Mouse (Mus musculus) left cerebral cortex, adult 2 months (tissue): ENCODE results near the gene Spire2. TPM values are rescaled to one million over a fixed set of nuclear protein-coding genes. Genes with fewer than 3 reads are reported as not detected.

Source experiments
- DNase-seq, 2 experiments: peaks; one replicate each; pipeline ENCODE4 v3.0.0; 2021 to 2022; ENCODE audit warnings: low spot score in 2 of 2, mixed read lengths in 1 of 2; ENCODE audit errors: extremely low spot score in 1 of 2
- H3K27ac ChIP-seq: fragments of 200-600 bp; 2 replicates; pipeline ENCODE4 v1.8.1; 2022
- H3K4me3 ChIP-seq: fragments of 200-600 bp; 2 replicates; pipeline ENCODE4 v1.8.1; 2022
- CTCF ChIP-seq: fragments of 200-600 bp; IDR thresholded peaks from 2 replicates; pipeline ENCODE4 v1.8.1; 2022; ENCODE audit warnings: antibody characterized with exemption, mild to moderate bottlenecking, moderate library complexity
- intact Hi-C: fragments of 180-260 bp; cut with DNase I; formaldehyde crosslinking; loops from one replicate; pipeline ENCODE4 v1.15.1; 2025
- total RNA-seq, 2 experiments: library from RNA; stranded (reverse); gene quantifications; 2 replicates each; pipeline ENCODE4 v1.2.3; 2021

Spire2 gene
- total RNA-seq, 2 experiments from 2014 or later: 14.1 to 19.5 TPM

- TF ChIP-seq CTCF: peak; percentile 56
- peak in 1 of 2 experiments; percentile 47 for DNase-seq
- intact Hi-C loops: loop anchor here (2.0 kb wide), 1 partner anchor 34 kb away; the partner anchor contains the start of gene Fanca
These were observed 20.3 kb downstream of the Spire2 start for GRCm38 (mm10) chr8:123352786-123353185.

DNA sequence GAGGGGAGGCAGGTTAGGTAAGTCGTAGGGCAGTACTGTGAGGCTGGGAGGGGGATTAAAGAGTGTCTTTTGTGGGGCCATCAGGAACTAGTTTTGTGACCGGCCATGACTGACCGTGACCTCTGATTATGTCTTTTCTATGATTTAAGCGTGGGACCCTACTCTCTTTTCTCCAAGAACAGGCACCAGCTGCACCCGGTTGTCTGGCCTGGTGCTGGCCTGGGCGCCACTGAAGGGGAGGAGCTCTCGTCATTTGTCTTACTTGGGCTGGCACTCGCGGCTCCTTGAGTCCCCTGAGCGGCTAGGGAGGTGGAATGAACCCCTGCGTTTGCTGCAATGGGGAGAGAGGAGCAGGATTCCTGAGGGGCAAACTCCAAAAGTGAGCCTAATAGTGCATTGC is 20.7 kb downstream of the Spire2 start:
- intact Hi-C loops: loop anchor here (2.0 kb wide), 1 partner anchor 34 kb away; the partner anchor contains the start of gene Fanca
- no peak for DNase-seq
- no peak overlapping the region for H3K4me3 ChIP-seq
- no peak for TF ChIP-seq CTCF
- H3K27ac ChIP-seq: no peak overlapping the region

More at GRCm38 (mm10) chr8:123352786-123353185, 20.3 kb downstream of the Spire2 start:
- Histone ChIP-seq H3K4me3 (no peak overlapping the region), H3K27ac (no peak overlapping the region)

- DNase-seq: peak; percentile 75 to 85
These were observed 28.7 kb downstream of the Spire2 start for GRCm38 (mm10) chr8:123361082-123361739.

DNA sequence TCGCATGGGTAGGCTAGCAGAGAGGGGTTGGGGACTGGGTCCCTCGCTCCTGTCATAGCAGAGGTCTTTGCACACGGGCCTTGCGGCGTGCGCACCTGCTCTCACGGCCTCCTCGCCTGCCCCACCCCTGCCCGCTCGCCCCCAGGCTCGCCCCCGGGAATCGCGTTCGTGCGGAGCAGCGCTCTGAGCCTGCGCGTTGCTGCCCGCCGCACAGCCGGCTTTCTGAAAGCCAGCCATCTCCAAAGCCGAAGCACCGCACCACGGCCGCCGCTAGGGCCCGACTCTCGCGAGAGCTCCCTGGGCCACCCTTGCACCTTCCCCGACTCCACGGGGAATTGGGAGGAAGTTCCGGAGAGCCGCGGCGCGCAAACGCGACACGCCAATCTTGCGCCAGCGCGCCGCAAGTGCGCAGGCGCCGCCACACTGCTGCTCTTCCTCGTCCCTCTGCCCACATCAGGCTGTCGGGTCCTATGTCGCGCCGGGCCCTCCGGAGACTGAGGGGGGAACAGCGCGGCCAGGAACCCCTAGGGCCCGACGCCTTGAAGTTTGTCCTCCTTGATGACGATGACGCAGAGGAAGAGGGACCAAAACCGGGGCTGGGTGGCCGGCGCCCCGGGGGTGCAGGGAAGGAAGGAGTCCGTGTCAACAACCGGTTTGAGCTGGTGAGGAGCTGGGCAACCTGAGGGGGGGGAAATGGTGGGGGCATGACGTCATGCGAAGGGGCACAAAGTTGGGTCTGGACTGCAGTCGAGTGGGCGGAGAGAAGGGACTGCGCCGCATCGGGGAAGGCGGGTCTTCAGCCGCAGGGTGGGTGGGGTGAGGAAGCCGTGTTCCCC is 41.1 kb downstream of the Spire2 start, which contains the start of gene Tcf25:
Gene Tcf25, plus strand, starts transcription at position 351 of the 836 bp plus-strand sequence.
- H3K27ac ChIP-seq: peak within 1 kb of the TSS; percentile 100
- peak; percentile 96 to 97 for DNase-seq
- TF ChIP-seq CTCF: peak; percentile 73
- H3K4me3 ChIP-seq: peak within 1 kb of the TSS; percentile 96
- intact Hi-C loops: loop anchor here (1.0 to 2.0 kb wide), 2 partner anchors 41 to 69 kb away; partner anchors contain the start of gene Spire2

More at GRCm38 (mm10) chr8:123361082-123361739, 28.7 kb downstream of the Spire2 start:
- no peak overlapping the region for H3K27ac ChIP-seq
- peak; percentile 97 for TF ChIP-seq CTCF
- intact Hi-C loops: loop anchor here (1.0 to 10.0 kb wide), 2 partner anchors 42 to 106 kb away; partner anchors contain the start of genes Vps9d1 and Zfp276
- no peak overlapping the region for H3K4me3 ChIP-seq

- intact Hi-C loops: loop anchor here (1.0 kb wide), 1 partner anchor 42 kb away; the partner anchor contains the start of gene Spire2
- Histone ChIP-seq H3K4me3 (peak overlapping the region; percentile 96), H3K27ac (peak overlapping the region; percentile 100)
- TF ChIP-seq CTCF: no peak
- peak; percentile 92 to 93 for DNase-seq
These were observed 41.7 kb downstream of the Spire2 start for GRCm38 (mm10) chr8:123374239-123374578.

- Histone ChIP-seq H3K4me3 (no peak overlapping the region; the same call in 1 of the 2 replicates), H3K27ac (no peak overlapping the region)
- no peak for TF ChIP-seq CTCF
- intact Hi-C loops: no loop called here
- no peak for DNase-seq
These were observed 43.2 kb downstream of the Spire2 start for GRCm38 (mm10) chr8:123375701-123376100.

DNA sequence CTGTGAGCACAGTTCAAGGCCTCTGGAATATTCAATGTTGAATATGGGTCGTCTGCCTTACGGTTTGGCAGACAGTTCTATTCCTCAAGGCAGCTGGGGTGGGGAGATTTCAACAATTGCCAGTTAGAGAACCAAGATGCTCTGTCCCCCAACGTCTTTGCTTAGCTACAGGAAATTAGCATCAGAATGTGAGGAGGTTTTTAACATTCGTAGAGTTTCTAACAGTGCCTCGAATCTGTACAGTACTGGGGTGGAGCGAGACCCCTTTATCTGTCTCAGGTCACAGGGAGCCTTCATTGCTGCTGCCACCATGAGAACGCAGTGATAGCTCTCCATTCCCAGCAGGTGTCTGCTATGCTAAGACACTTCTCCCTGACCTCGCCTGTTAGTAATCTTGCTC is 43.6 kb downstream of the Spire2 start:
- TF ChIP-seq CTCF: no peak
- Histone ChIP-seq H3K27ac (no peak overlapping the region), H3K4me3 (no peak overlapping the region)
- no peak for DNase-seq
- intact Hi-C loops: no loop called here

DNA sequence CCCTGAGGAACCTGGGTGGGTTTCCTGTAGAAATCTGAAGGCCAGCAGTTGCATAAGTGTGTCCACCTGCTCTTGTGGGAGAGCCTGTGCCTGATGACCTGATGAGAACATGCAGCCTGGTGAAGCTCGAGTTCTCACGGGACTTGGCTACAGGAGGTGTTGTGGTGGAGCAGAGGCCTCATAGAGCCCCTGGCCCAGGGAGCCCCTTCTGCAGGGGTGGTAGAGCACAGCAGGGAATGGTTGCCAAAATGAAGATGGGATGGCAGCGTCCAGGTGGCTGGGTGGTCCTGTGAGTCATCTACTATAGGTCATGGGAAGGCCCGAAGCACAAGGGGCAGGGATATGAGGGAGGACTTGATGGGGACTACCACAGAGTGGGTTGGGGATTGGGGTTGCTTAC is 49.2 kb downstream of the Spire2 start:
- no peak overlapping the region for H3K27ac ChIP-seq
- no peak overlapping the region for H3K4me3 ChIP-seq
- TF ChIP-seq CTCF: no peak
- DNase-seq: no peak
- intact Hi-C loops: no loop called here

- no peak for TF ChIP-seq CTCF
- no peak for DNase-seq
- Histone ChIP-seq H3K27ac (no peak overlapping the region), H3K4me3 (no peak overlapping the region)
- intact Hi-C loops: no loop called here
These were observed 50.0 kb downstream of the Spire2 start for GRCm38 (mm10) chr8:123382516-123382915.

DNA sequence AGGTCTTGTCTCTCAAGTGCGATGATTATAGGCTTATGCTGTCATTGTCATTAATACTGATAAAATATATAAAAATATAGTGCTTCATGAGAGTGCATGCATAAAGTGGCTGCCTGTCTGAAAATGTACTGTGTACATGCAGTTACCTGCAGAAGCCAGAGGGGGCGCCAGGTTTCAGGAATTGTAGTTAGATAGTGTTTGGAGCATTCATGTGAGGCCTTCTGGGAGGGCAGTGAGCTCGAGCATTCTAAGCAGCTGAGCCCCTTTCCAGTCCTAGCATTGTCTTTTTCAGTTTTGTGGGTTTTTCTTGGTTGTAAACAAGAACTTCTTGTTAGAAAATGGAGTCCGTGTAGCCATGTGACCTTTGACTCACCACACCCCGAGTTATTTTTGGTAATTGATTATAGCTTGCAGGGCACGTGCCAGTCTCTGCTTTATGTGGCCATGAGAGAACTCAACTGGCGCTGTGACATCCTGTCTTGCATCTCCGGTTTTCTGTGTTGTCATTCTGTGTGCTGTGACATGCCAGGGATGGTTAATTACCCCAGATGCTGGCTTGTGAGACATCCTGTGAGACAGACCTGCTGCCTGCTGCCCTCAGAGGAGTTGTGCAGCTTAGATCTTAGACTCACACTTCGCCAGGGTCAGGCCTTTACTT is 52.5 kb downstream of the Spire2 start:
- peak; percentile 73 for TF ChIP-seq CTCF

DNA sequence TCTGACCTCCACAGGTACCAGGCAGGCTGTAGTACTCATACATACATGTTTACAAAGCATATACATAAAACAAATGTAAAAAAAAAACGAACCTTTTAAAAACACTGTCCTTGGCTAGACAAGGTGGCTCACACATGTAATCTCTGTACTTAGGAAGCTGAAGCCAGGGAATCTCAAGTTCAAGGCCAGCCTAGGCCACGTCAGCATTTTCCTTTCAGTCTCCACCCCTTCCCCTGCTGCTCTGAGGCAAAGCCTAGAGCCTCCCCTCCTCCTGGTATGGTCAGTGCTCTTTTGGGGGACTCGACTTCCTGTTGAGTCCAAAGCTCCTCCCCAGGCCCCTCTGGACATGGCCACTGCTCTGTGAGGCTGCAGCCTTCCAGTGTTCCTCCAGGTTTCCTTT is 54.5 kb downstream of the Spire2 start:
- H3K27ac ChIP-seq: no peak overlapping the region
- H3K4me3 ChIP-seq: no peak overlapping the region
- DNase-seq: no peak
- intact Hi-C loops: no loop called here
- no peak for TF ChIP-seq CTCF

More for the DNA sequence above, 52.5 kb downstream of the Spire2 start:
- H3K4me3 ChIP-seq: no peak overlapping the region
- intact Hi-C loops: no loop called here
- no peak overlapping the region for H3K27ac ChIP-seq
- no peak for DNase-seq

DNA sequence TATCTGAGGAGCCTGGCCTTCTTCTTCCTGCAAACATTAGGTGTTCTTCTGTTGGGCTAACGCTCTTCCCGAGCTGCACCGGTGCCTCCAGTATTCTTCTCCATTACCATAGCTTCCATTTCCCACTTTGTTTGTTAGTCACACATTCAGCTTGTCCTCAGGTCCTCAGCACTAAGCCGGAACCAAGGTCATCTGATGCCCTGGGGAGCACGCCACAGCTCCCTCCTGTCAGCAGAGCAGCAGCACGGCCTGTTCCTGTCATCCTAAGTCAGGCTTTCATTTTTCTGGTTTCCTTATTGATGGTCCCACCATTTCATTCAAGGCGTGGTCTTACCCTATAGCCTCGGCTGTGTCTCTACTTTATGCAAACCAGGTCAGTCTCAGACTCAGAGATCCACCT is 55.3 kb downstream of the Spire2 start:
- no peak for DNase-seq
- no peak overlapping the region for H3K27ac ChIP-seq
- no peak for TF ChIP-seq CTCF
- intact Hi-C loops: no loop called here
- H3K4me3 ChIP-seq: no peak overlapping the region
